Mouse (Mus musculus) kidney, adult 2 months (tissue): Measurements from ENCODE around the gene Slc7a7. TPM values are rescaled to one million over a fixed set of nuclear protein-coding genes. Genes with fewer than 3 reads are reported as not detected.

Source experiments
- DNase-seq: peaks from one replicate; pipeline ENCODE4 v3.0.0; 2021
- H3K27ac ChIP-seq: fragments of 200-500 bp; 2 replicates; pipeline ENCODE4 v1.5.1; 2012; ENCODE audit warnings: low read depth, low read length, control low read depth, inconsistent platforms; ENCODE audit not compliant: insufficient read depth
- H3K27me3 ChIP-seq: fragments of 200-500 bp; replicated peaks from 2 replicates; pipeline ENCODE4 v1.6.1; 2012; ENCODE audit warnings: mild to moderate bottlenecking, moderate library complexity, low read length, inconsistent platforms; ENCODE audit not compliant: control insufficient read depth, insufficient read depth
- H3K36me3 ChIP-seq: fragments of 200-500 bp; 2 replicates; pipeline ENCODE4 v1.6.1; 2012; ENCODE audit warnings: mild to moderate bottlenecking, moderate library complexity, low read length, inconsistent platforms; ENCODE audit not compliant: control insufficient read depth, insufficient read depth
- H3K4me1 ChIP-seq: fragments of 200-500 bp; 2 replicates; pipeline ENCODE4 v1.6.1; 2011; ENCODE audit warnings: low read length; ENCODE audit not compliant: control insufficient read depth, insufficient read depth
- H3K4me3 ChIP-seq: fragments of 200-500 bp; 2 replicates; pipeline ENCODE4 v1.5.1; 2011; ENCODE audit warnings: mild to moderate bottlenecking, low read depth, low read length, control low read depth; ENCODE audit not compliant: insufficient read depth
- CTCF ChIP-seq: fragments of 200-500 bp; conservative IDR thresholded peaks from 2 replicates; pipeline ENCODE4 v1.5.1; 2011; ENCODE audit warnings: low read depth, mild to moderate bottlenecking, control low read depth, low read length, moderate library complexity, mixed read lengths; ENCODE audit not compliant: insufficient read depth, insufficient read length
- POLR2A ChIP-seq: fragments of 200-500 bp; IDR thresholded peaks from one replicate; pipeline ENCODE4 v1.6.1; 2011; ENCODE audit warnings: low read depth, low read length, control low read depth
- WGBS: fragments of 180-500 bp; shearing (Covaris S2); methylation state at CpG from one replicate; pipeline ENCODE4 v1.1.7; 2018; 5-methylcytosine and 5-hydroxymethylcytosine counted together
- polyA plus RNA-seq: library from polyadenylated mRNA; depleted of rRNA; stranded (reverse); fragments of >200 nt; gene quantifications from 2 replicates; pipeline ENCODE4 v1.2.3, GENCODE M21; 2012

Gene Slc7a7
- polyA plus RNA-seq, 1 experiment, result 454 TPM

GRCm38 (mm10) chr14:54394309-54394708, 23.3 kb downstream of the Slc7a7 start:
- H3K4me1 ChIP-seq, result peaks cover 32% of the 10 kb centered on the region; the same call in 1 of the 2 replicates
- peak overlapping the region; percentile 42 for H3K27ac ChIP-seq
- no peaks in the 10 kb centered on the region for H3K27me3 ChIP-seq
- no peaks in the 10 kb centered on the region; the same call in 1 of the 2 replicates for H3K36me3 ChIP-seq
- DNase-seq, result peak; percentile 81
- H3K4me3 ChIP-seq, result no peak overlapping the region
- no peak for TF ChIP-seq POLR2A
- TF ChIP-seq CTCF, result no peak

DNA sequence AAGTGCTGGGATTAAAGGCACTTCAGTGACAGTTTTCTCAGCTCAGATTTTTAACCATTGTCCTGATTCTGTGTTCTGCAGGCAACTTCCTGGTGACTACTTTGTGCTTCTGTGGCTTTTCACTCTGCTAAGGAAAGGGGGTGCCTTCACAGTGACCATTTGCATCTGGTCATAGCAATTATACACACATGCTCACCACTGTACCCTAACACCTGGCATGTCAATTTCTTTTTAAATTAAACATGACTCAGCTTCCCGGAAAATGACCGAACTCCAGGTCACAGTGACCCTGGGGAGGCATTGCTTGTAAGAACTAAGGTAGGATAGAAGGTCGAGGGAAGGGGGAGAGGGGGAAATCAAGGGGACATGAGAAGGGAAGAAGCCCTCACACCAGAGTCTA, 23.8 kb downstream of the Slc7a7 start:
- peak overlapping the region; percentile 71 for H3K27ac ChIP-seq
- 35% methylated on average over 3 of the region's 3 CpGs for WGBS
- H3K27me3 ChIP-seq, result no peaks in the 10 kb centered on the region
- TF ChIP-seq POLR2A (no peak), CTCF (no peak)
- no peak for DNase-seq
- H3K4me1 ChIP-seq, result peaks cover 33% of the 10 kb centered on the region; the same call in 1 of the 2 replicates
- H3K4me3 ChIP-seq, result no peak overlapping the region
- H3K36me3 ChIP-seq, result no peaks in the 10 kb centered on the region; the same call in 1 of the 2 replicates

DNA sequence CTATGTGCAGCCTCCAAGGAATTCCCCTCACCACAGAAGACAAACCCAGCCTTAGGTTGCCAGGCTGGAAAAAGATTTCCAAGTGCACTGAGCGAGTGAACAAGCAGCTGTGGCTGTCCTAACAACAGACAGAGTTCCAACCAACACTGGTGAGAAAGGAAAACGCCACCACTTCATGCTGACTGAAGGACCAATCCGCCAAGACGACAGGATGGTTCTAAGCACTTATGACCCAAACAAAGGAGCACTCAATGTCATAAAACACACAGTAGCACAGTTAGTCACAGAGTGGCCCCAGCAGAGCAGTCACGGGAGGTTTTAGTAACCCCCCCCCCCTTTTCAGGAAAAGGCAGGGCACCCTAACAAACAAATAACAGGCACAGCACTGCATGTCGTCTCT, 26.7 kb downstream of the Slc7a7 start:
- Histone ChIP-seq H3K4me1 (peaks cover 30% of the 10 kb centered on the region), H3K27ac (no peak overlapping the region; the same call in 1 of the 2 replicates), H3K27me3 (no peaks in the 10 kb centered on the region), H3K4me3 (no peak overlapping the region), H3K36me3 (no peaks in the 10 kb centered on the region; the same call in 1 of the 2 replicates)
- no peak for TF ChIP-seq CTCF
- no peak for TF ChIP-seq POLR2A
- DNase-seq, result no peak
- WGBS, result 57% methylated on average over 6 of the region's 6 CpGs

- H3K27me3 ChIP-seq, result no peaks in the 10 kb centered on the region
- DNase-seq, result peak; percentile 95
- TF ChIP-seq CTCF (no peak), POLR2A (no peak)
- H3K4me1 ChIP-seq, result peaks cover 35% of the 10 kb centered on the region
- H3K4me3 ChIP-seq, result no peak overlapping the region
- 36% methylated on average over 6 of the region's 6 CpGs for WGBS
- H3K36me3 ChIP-seq, result no peaks in the 10 kb centered on the region
- peak overlapping the region; percentile 67 for H3K27ac ChIP-seq
These were observed 30.0 kb downstream of the Slc7a7 start for GRCm38 (mm10) chr14:54387546-54387945.

GRCm38 (mm10) chr14:54385968-54386618, 31.5 kb downstream of the Slc7a7 start:
- no peak overlapping the region for H3K4me3 ChIP-seq
- no peak for TF ChIP-seq POLR2A
- no peak for TF ChIP-seq CTCF
- H3K36me3 ChIP-seq, result no peaks in the 10 kb centered on the region
- no peaks in the 10 kb centered on the region for H3K27me3 ChIP-seq
- 56% methylated on average over 7 of the region's 7 CpGs for WGBS
- DNase-seq, result peak; percentile 87
- H3K27ac ChIP-seq, result peak overlapping the region; percentile 76
- H3K4me1 ChIP-seq, result peaks cover 48% of the 10 kb centered on the region

DNA sequence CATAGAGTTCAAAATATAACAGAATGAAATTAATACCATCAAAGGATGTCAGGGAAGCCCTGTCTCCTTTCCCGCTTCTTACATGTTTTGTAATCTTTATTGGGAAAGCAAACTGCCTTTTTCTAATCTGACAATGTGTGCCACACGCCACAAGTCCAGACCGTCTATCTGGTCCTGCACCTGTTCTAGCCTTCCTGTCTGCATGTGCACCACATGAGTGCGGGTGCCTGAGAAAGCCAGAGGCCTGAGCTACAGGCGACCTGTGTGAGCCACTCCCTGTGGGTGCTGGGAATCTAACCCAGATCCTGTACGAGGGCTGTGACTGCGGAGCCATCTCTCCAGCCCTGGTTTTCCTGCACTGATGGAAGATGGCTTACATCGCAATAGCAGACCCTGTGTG, 33.2 kb downstream of the Slc7a7 start:
- no peak for DNase-seq
- H3K36me3 ChIP-seq, result no peaks in the 10 kb centered on the region
- 86% methylated on average over 8 of the region's 8 CpGs for WGBS
- no peak for TF ChIP-seq POLR2A
- TF ChIP-seq CTCF, result no peak
- H3K27ac ChIP-seq, result peak overlapping the region; percentile 55
- no peaks in the 10 kb centered on the region for H3K27me3 ChIP-seq
- peaks cover 48% of the 10 kb centered on the region for H3K4me1 ChIP-seq
- no peak overlapping the region for H3K4me3 ChIP-seq

GRCm38 (mm10) chr14:54383355-54383771, 34.2 kb downstream of the Slc7a7 start:
- Histone ChIP-seq H3K27ac (peak overlapping the region; percentile 48), H3K4me1 (peaks cover 44% of the 10 kb centered on the region), H3K27me3 (no peaks in the 10 kb centered on the region), H3K4me3 (no peak overlapping the region), H3K36me3 (no peaks in the 10 kb centered on the region)
- 22% methylated on average over 4 of the region's 4 CpGs for WGBS
- DNase-seq, result peak; percentile 81
- no peak for TF ChIP-seq CTCF
- TF ChIP-seq POLR2A, result no peak
